Mouse (Mus musculus) forebrain, postnatal 0 days (tissue): ENCODE measurements around the gene Daxx. TPM values are rescaled to one million over a fixed set of nuclear protein-coding genes. Genes with fewer than 3 reads are reported as not detected.

Experiments
- ATAC-seq: fragments of 200-750 bp; cut with Nextera tagmentation; 2 replicates; pipeline ENCODE4 v1.8.0; 2017; ENCODE audit warnings: mild to moderate bottlenecking, moderate library complexity
- DNase-seq: peaks from one replicate; pipeline ENCODE4 v3.0.0-alpha.2; 2015
- H3K27ac ChIP-seq: fragments of 300-500 bp; sonication (generic); 2 replicates; pipeline ENCODE4 v1.5.1; 2014; ENCODE audit warnings: low read depth, mild to moderate bottlenecking, antibody characterized with exemption, low read length, moderate library complexity, mixed read lengths
- H3K27me3 ChIP-seq: fragments of 300-500 bp; sonication (generic); 2 replicates; pipeline ENCODE4 v1.6.1; 2014; ENCODE audit warnings: mild to moderate bottlenecking, low read length, mixed read lengths; ENCODE audit not compliant: insufficient read depth
- H3K36me3 ChIP-seq: fragments of 300-500 bp; sonication (generic); 2 replicates; pipeline ENCODE4 v1.6.1; 2014; ENCODE audit warnings: mild to moderate bottlenecking, moderate library complexity; ENCODE audit not compliant: insufficient read depth
- H3K4me1 ChIP-seq: fragments of 300-500 bp; sonication (generic); 2 replicates; pipeline ENCODE4 v1.6.1; 2014; ENCODE audit warnings: antibody characterized with exemption; ENCODE audit not compliant: insufficient read depth
- H3K4me2 ChIP-seq: fragments of 300-500 bp; sonication (generic); 2 replicates; pipeline ENCODE4 v1.6.1; 2014; ENCODE audit warnings: low read depth, mild to moderate bottlenecking, moderate library complexity
- H3K4me3 ChIP-seq: fragments of 300-500 bp; sonication (generic); 2 replicates; pipeline ENCODE4 v1.5.1; 2014; ENCODE audit warnings: low read depth, low read length, mixed read lengths
- H3K9ac ChIP-seq: fragments of 300-500 bp; sonication (generic); 2 replicates; pipeline ENCODE4 v1.6.1; 2014; ENCODE audit warnings: mild to moderate bottlenecking
- H3K9me3 ChIP-seq: fragments of 300-500 bp; sonication (generic); 2 replicates; pipeline ENCODE4 v1.6.1; 2016; ENCODE audit warnings: low read length
- CTCF ChIP-seq: sonication (generic); IDR thresholded peaks from 2 replicates; pipeline ENCODE4 v1.5.1; 2016; ENCODE audit warnings: antibody characterized with exemption, control low read depth, low read depth
- WGBS: fragments of 180-500 bp; shearing (Covaris S2); extraction: QIAGEN DNeasy Blood & Tissue Kit; methylation state at CpG from one replicate; pipeline ENCODE4 v1.1.7; 2014; 5-methylcytosine and 5-hydroxymethylcytosine counted together
- microRNA-seq, 2 experiments: library from miRNA; unstranded; fragments of <30 nt; microRNA quantifications; one replicate each; pipeline ENCODE4; 2016
- polyA plus RNA-seq: library from polyadenylated mRNA; unstranded; fragments of >200 nt; fragmentation: Nextera tagmentation; extraction: Ambion mirVana; gene quantifications from 2 replicates; pipeline ENCODE4 v1.2.1, GENCODE M21; 2015
- total RNA-seq: library from RNA; depleted of rRNA; stranded (reverse); fragments of >200 nt; gene quantifications from 2 replicates; pipeline ENCODE4 v1.2.3, GENCODE M21; 2014; rRNA removed

Gene Daxx
- total and polyA plus RNA-seq, 2 experiments from 2014 or later, result 45.2 to 70.4 TPM

- no peak overlapping the region for H3K27ac ChIP-seq
- peaks cover 57% of the 10 kb centered on the region for H3K36me3 ChIP-seq
- no peak overlapping the region for H3K4me3 ChIP-seq
- 96% methylated on average over 13 of the region's 13 CpGs for WGBS
- no peak for ATAC-seq
- no peak overlapping the region for H3K9ac ChIP-seq
- H3K4me2 ChIP-seq, result no peak overlapping the region
- no peak for DNase-seq
- peaks cover 8% of the 10 kb centered on the region; the same call in 1 of the 2 replicates for H3K4me1 ChIP-seq
- H3K9me3 ChIP-seq, result no peaks in the 10 kb centered on the region
- no peak for TF ChIP-seq CTCF
- no peaks in the 10 kb centered on the region for H3K27me3 ChIP-seq
Measured at GRCm38 (mm10) chr17:33959135-33959534, 49.9 kb downstream of the Daxx start.

- no peak for ATAC-seq
- WGBS, result 94% methylated on average over 15 of the region's 15 CpGs
- TF ChIP-seq CTCF, result no peak
- Histone ChIP-seq H3K27ac (no peak overlapping the region), H3K9me3 (no peaks in the 10 kb centered on the region), H3K36me3 (peaks cover 57% of the 10 kb centered on the region), H3K4me2 (no peak overlapping the region), H3K9ac (no peak overlapping the region), H3K4me1 (no peaks in the 10 kb centered on the region; the same call in 1 of the 2 replicates), H3K4me3 (no peak overlapping the region), H3K27me3 (no peaks in the 10 kb centered on the region)
- no peak for DNase-seq
Measured at GRCm38 (mm10) chr17:33959948-33960347, 50.7 kb downstream of the Daxx start.

- no peak overlapping the region for H3K4me3 ChIP-seq
- no peaks in the 10 kb centered on the region for H3K27me3 ChIP-seq
- peaks cover 69% of the 10 kb centered on the region for H3K36me3 ChIP-seq
- no peaks in the 10 kb centered on the region for H3K4me1 ChIP-seq
- no peak overlapping the region for H3K9ac ChIP-seq
- ATAC-seq, result no peak
- 93% methylated on average over 7 of the region's 7 CpGs for WGBS
- no peak for TF ChIP-seq CTCF
- DNase-seq, result no peak
- H3K4me2 ChIP-seq, result no peak overlapping the region
- no peak overlapping the region for H3K27ac ChIP-seq
- H3K9me3 ChIP-seq, result no peaks in the 10 kb centered on the region
Measured at GRCm38 (mm10) chr17:33962876-33963275, 53.7 kb downstream of the Daxx start.

Small RNA genes within 50 kb of the gene (microRNA-seq; reads per million reads assigned to microRNA genes)
- 0 reads per million in 2 experiments for gene Gm27740

Other genes starting within 250 kb of the Daxx start
- 73.6 and 87.1 TPM in 2 replicates for gene Hnrnpm, start 222.6 kb upstream of the Daxx start, total RNA-seq
- 135 and 151 TPM in 2 replicates for gene Hnrnpm, start 222.6 kb upstream of the Daxx start, polyA plus RNA-seq
- 96.5 and 102 TPM in 2 replicates for gene March2, start 190.7 kb upstream of the Daxx start, total RNA-seq
- gene March2, start 190.7 kb upstream of the Daxx start, polyA plus RNA-seq, result 72.5 and 77.6 TPM in 2 replicates
- 78.1 and 106 TPM in 2 replicates for gene Rab11b, start 148.9 kb upstream of the Daxx start, total RNA-seq
- gene Rab11b, start 148.9 kb upstream of the Daxx start, polyA plus RNA-seq, result 527 and 560 TPM in 2 replicates
- 13.2 and 17.2 TPM in 2 replicates for gene Angptl4, start 127.6 kb upstream of the Daxx start, total RNA-seq
- 24.4 and 25.2 TPM in 2 replicates for gene Angptl4, start 127.6 kb upstream of the Daxx start, polyA plus RNA-seq
- 36.5 and 42.7 TPM in 2 replicates for gene Kank3, start 98.9 kb upstream of the Daxx start, total RNA-seq
- 35.8 and 43.4 TPM in 2 replicates for gene Kank3, start 98.9 kb upstream of the Daxx start, polyA plus RNA-seq
- 589 and 1,055 TPM in 2 replicates for gene Rps28, start 84.9 kb upstream of the Daxx start, total RNA-seq
- 603 and 823 TPM in 2 replicates for gene Rps28, start 84.9 kb upstream of the Daxx start, polyA plus RNA-seq
- gene Ndufa7, start 84.8 kb upstream of the Daxx start, total RNA-seq, result 258 and 291 TPM in 2 replicates
- 529 and 626 TPM in 2 replicates for gene Ndufa7, start 84.8 kb upstream of the Daxx start, polyA plus RNA-seq
- gene Cd320, start 66.3 kb upstream of the Daxx start, total RNA-seq, result 17.2 and 27.5 TPM in 2 replicates
- 50.3 and 53.6 TPM in 2 replicates for gene Cd320, start 66.3 kb upstream of the Daxx start, polyA plus RNA-seq
- not detected in 2 replicates for gene Gm7029, start 35.6 kb upstream of the Daxx start, total RNA-seq
- gene Gm7029, start 35.6 kb upstream of the Daxx start, polyA plus RNA-seq, result not detected in 2 replicates
- gene Kifc1, start 18.8 kb upstream of the Daxx start, total RNA-seq, result 4.3 and 4.7 TPM in 2 replicates
- 1.3 and 1.4 TPM in 2 replicates for gene Kifc1, start 18.8 kb upstream of the Daxx start, polyA plus RNA-seq
- gene Platr17, start 4.3 kb upstream of the Daxx start, total RNA-seq, result not detected in 2 replicates
- 1.9 and 2.0 TPM in 2 replicates for gene Platr17, start 4.3 kb upstream of the Daxx start, polyA plus RNA-seq
- gene Tapbp, start 6.5 kb downstream of the Daxx start, total RNA-seq, result 27.2 and 36.0 TPM in 2 replicates
- 25.0 and 26.2 TPM in 2 replicates for gene Tapbp, start 6.5 kb downstream of the Daxx start, polyA plus RNA-seq
- gene Zbtb22, start 6.5 kb downstream of the Daxx start, total RNA-seq, result 34.4 and 44.0 TPM in 2 replicates
- gene Zbtb22, start 6.5 kb downstream of the Daxx start, polyA plus RNA-seq, result 20.4 and 22.3 TPM in 2 replicates
- 75.7 and 76.3 TPM in 2 replicates for gene Rgl2, start 20.1 kb downstream of the Daxx start, total RNA-seq
- gene Rgl2, start 20.1 kb downstream of the Daxx start, polyA plus RNA-seq, result 24.1 and 27.1 TPM in 2 replicates
- gene Pfdn6, start 30.9 kb downstream of the Daxx start, total RNA-seq, result 57.0 and 78.4 TPM in 2 replicates
- gene Pfdn6, start 30.9 kb downstream of the Daxx start, polyA plus RNA-seq, result 173 and 185 TPM in 2 replicates
- 18.9 and 21.9 TPM in 2 replicates for gene Wdr46, start 31.2 kb downstream of the Daxx start, total RNA-seq
- gene Wdr46, start 31.2 kb downstream of the Daxx start, polyA plus RNA-seq, result 15.9 and 23.2 TPM in 2 replicates
- 11.5 and 11.7 TPM in 2 replicates for gene B3galt4, start 42.1 kb downstream of the Daxx start, total RNA-seq
- 8.3 and 9.8 TPM in 2 replicates for gene B3galt4, start 42.1 kb downstream of the Daxx start, polyA plus RNA-seq
- gene Vps52, start 46.4 kb downstream of the Daxx start, total RNA-seq, result 46.2 and 46.8 TPM in 2 replicates
- 59.6 and 66.1 TPM in 2 replicates for gene Vps52, start 46.4 kb downstream of the Daxx start, polyA plus RNA-seq
- 1,357 and 2,159 TPM in 2 replicates for gene Rps18, start 46.6 kb downstream of the Daxx start, total RNA-seq
- gene Rps18, start 46.6 kb downstream of the Daxx start, polyA plus RNA-seq, result 876 and 1,153 TPM in 2 replicates
- 14.3 and 21.9 TPM in 2 replicates for gene H2-K1, start 90.9 kb downstream of the Daxx start, total RNA-seq
- gene H2-K1, start 90.9 kb downstream of the Daxx start, polyA plus RNA-seq, result 17.3 and 21.2 TPM in 2 replicates
- 20.7 and 21.4 TPM in 2 replicates for gene Ring1, start 115.3 kb downstream of the Daxx start, total RNA-seq
- 15.7 and 19.0 TPM in 2 replicates for gene Ring1, start 115.3 kb downstream of the Daxx start, polyA plus RNA-seq
- gene H2-Ke6, start 118.6 kb downstream of the Daxx start, total RNA-seq, result 39.1 and 58.0 TPM in 2 replicates
- gene H2-Ke6, start 118.6 kb downstream of the Daxx start, polyA plus RNA-seq, result 54.6 and 55.7 TPM in 2 replicates
- gene Slc39a7, start 122.3 kb downstream of the Daxx start, total RNA-seq, result 126 and 161 TPM in 2 replicates
- 124 and 138 TPM in 2 replicates for gene Slc39a7, start 122.3 kb downstream of the Daxx start, polyA plus RNA-seq
- 56.2 and 60.8 TPM in 2 replicates for gene Rxrb, start 122.4 kb downstream of the Daxx start, total RNA-seq
- 58.1 and 58.4 TPM in 2 replicates for gene Rxrb, start 122.4 kb downstream of the Daxx start, polyA plus RNA-seq
- 10.2 and 28.0 TPM in 2 replicates for gene Col11a2, start 130.0 kb downstream of the Daxx start, total RNA-seq
- 1.2 and 2.1 TPM in 2 replicates for gene Col11a2, start 130.0 kb downstream of the Daxx start, polyA plus RNA-seq
- gene H2-Oa, start 182.9 kb downstream of the Daxx start, total RNA-seq, result not detected in 2 replicates
- gene H2-Oa, start 182.9 kb downstream of the Daxx start, polyA plus RNA-seq, result 0.13 TPM in 1 of 2 replicates, not detected in the other
- gene H2-DMa, start 210.1 kb downstream of the Daxx start, total RNA-seq, result 21.5 and 25.7 TPM in 2 replicates
- 19.2 and 23.5 TPM in 2 replicates for gene H2-DMa, start 210.1 kb downstream of the Daxx start, polyA plus RNA-seq
- gene Brd2, start 213.2 kb downstream of the Daxx start, total RNA-seq, result 191 and 219 TPM in 2 replicates
- gene Brd2, start 213.2 kb downstream of the Daxx start, polyA plus RNA-seq, result 122 and 129 TPM in 2 replicates
- 2.2 and 2.4 TPM in 2 replicates for gene H2-DMb2, start 233.9 kb downstream of the Daxx start, total RNA-seq
- 0.72 and 1.0 TPM in 2 replicates for gene H2-DMb2, start 233.9 kb downstream of the Daxx start, polyA plus RNA-seq
- gene H2-DMb1, start 243.7 kb downstream of the Daxx start, total RNA-seq, result 0.62 and 2.8 TPM in 2 replicates
- gene H2-DMb1, start 243.7 kb downstream of the Daxx start, polyA plus RNA-seq, result 1.5 and 1.7 TPM in 2 replicates